Mouse (Mus musculus) right cerebral cortex, postnatal 10 days (tissue): ENCODE measurements at regions not wholly inside any gene's neighbourhood (a gene's known extent, or its start where the extent isn't known, plus 50 kb on each side); places are given as distances from the start of the nearest gene placed in this dataset.

Experiments used
- DNase-seq, 2 experiments: peaks; one replicate each; pipeline ENCODE4 v3.0.0; 2021; ENCODE audit warnings: low spot score in 2 of 2

GRCm38 (mm10) chr13:107182544-107182943 is 160.6 kb upstream of the Kif2a start:
- DNase-seq, result peak; percentile 53 to 74

DNA sequence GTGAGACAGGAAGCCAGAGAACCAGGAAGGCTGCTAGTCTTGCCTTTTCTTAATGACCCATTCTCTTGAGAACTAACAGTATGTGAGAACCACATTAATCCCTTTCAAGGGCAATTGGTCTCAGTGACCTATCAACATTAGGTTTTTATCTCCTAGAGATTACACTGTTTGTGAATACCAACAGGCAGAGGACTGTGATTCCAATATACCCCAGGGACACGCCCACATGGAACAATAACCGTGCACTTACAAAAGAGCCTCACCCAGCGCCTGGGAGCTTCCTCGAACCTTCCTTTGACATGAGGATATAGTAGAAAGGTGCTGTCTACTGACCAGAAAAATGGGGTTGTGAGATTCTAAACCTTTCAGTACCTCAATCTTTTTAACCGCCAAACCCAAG is 157.6 kb upstream of the Kif2a start:
- DNase-seq, result no peak

GRCm38 (mm10) chr13:107177595-107177994 is 155.7 kb upstream of the Kif2a start:
- DNase-seq, result no peak

GRCm38 (mm10) chr13:107175891-107176290 is 154.0 kb upstream of the Kif2a start:
- DNase-seq, result no peak

GRCm38 (mm10) chr13:107168599-107169149 is 146.7 kb upstream of the Kif2a start:
- DNase-seq, result peak; percentile 56 to 60

- no peak for DNase-seq
Observed at GRCm38 (mm10) chr13:107167856-107168598, 146.1 kb upstream of the Kif2a start.

GRCm38 (mm10) chr13:107151548-107151947 is 129.6 kb upstream of the Kif2a start:
- no peak for DNase-seq

- DNase-seq, result no peak
Observed at GRCm38 (mm10) chr13:107141209-107141608, 119.3 kb upstream of the Kif2a start.

DNA sequence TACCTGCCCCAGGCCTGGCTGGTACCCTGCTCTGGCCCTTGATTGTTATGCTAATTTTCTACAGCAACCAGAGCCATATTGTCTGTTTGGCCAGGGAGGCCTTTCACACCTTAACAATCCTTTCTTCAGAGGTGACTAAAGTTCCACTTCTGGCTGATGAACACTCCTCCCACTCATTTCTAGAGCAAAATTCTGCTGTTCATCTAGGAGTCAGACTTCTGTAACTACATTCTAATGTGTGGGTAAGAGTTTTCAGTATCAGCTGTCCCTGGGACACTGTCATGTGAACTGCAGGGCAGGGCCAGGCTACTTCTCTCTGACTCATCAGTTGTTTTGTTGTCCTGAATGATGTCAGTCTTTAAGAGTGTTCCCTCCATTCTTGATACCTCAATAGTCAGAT is 112.2 kb upstream of the Kif2a start:
- no peak for DNase-seq

- peak; percentile 68 to 70 for DNase-seq
Observed at GRCm38 (mm10) chr13:107126636-107127035, 104.7 kb upstream of the Kif2a start.

GRCm38 (mm10) chr13:107124130-107124668 is 102.3 kb upstream of the Kif2a start:
- DNase-seq, result no peak

- DNase-seq, result peak; percentile 89 to 94
Observed at GRCm38 (mm10) chr13:107113949-107114690, 92.2 kb upstream of the Kif2a start.

DNA sequence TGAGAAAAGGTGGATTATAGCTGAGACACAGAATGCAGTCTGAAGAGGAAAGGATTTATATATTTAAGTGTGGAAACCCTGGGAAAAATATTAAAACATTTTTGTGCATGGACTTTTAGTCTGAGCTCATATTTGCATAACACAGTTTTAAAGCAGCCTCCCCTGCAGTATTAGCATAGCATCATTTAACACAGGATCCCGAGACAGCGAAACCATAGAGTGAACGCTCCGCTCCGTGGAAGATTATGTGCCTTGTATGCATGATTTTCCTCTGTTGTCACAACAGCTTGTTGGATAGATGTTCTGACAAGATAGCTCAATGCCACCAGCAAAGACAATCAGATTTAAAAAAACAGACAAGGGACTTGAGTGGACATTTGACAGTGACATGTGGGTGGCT is 86.1 kb upstream of the Kif2a start:
- no peak for DNase-seq

- DNase-seq, result no peak
Observed at GRCm38 (mm10) chr13:107107572-107107971, 85.6 kb upstream of the Kif2a start.

DNA sequence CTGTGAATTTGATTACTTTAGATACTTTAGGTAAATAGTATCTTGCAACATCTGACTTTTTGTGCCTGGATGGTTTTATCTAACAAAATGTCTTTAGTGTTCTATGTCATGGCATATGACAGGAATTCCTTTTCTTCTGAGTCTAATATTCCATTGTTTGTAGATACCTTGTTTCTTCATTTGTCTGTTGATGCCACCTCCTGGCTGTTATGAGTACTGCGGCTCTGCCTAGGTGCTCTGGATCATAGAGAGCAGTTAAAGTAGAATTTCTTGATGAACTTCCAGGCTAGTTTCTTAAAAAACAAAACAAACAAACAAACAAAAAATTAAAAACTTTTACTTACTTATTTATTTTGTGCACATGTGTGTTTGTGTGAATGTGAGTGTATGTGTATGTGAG is 83.6 kb upstream of the Kif2a start:
- DNase-seq, result peak in 1 of 2 experiments; percentile 36

GRCm38 (mm10) chr13:107101598-107101997 is 79.7 kb upstream of the Kif2a start:
- peak; percentile 89 to 90 for DNase-seq

DNA sequence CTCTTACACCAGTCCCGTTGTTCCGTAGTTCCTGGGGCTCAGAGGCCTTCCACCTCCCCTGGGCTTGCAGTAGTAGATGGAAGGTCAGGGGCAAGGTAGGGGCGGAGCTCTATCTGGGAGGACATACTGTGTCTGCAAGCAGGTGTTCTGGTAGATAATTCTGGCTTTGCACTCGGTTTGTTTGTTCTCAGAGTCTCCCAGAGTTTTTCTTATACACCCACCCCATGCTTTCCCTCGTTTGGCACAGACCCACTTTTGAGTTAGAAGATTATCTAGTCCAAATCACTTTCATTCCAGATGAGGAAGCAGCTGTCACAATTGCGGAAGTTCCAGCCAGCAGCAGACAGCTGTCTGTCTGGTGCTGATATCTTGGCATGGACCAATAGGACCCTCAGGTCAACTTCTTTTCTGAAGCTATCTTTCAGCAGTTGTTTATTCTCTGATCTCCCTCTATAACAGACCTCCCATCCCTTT is 79.0 kb upstream of the Kif2a start:
- no peak for DNase-seq

GRCm38 (mm10) chr13:107100116-107100515 is 78.2 kb upstream of the Kif2a start:
- DNase-seq, result no peak

DNA sequence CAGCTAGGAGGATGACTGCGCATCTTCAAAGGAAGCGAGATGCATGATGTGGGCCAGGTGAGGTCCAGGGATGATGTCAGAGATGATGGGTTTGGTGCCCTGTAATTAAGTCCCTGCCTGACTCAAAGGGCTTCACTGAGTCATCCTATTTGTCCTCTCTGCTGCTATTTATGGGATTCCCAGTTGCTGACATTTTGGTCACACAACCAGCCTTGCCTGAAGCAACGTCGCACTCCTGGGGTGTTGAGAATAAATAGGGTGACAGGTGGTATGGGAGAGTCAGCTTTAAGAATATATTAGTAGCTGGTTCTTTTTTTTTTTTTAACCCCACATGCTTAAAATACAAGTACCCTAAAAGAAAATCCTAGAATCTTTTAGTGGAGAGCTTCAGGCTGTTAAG is 75.1 kb upstream of the Kif2a start:
- no peak for DNase-seq

DNA sequence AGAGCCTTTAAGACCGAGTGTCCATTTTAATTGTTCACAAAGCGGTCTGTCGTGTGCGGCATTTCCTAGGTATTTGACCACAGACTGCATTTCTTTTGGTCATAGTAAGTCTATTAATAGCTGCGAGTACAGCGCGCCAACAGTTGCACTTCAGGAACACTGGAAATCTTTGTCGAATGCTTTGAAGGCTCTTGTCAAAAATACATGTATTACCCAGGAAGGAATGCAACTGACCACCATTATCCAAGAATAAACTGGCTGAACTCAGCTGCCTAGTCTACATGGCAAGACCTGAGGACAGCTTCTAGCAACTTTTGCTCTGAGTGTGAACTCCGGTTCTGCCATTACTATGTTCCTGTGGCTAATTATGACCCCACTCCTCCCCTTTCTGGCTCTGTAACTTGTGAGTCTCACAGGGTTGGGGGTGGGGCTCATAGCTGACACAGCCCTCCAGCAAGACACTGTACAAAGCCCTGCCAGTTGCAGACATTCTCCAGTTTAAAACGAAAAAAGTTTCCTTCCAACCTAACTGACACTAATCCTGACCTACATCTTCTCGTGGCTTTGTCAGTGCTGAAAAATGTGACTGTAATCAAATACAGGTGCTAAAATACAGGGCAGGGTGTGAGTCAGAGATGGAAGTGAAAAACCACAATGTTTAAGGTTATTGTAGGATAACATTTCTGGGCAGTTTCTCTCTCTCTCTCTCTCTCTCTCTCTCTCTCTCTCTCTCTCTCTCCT is 73.2 kb upstream of the Kif2a start:
- DNase-seq, result no peak

DNA sequence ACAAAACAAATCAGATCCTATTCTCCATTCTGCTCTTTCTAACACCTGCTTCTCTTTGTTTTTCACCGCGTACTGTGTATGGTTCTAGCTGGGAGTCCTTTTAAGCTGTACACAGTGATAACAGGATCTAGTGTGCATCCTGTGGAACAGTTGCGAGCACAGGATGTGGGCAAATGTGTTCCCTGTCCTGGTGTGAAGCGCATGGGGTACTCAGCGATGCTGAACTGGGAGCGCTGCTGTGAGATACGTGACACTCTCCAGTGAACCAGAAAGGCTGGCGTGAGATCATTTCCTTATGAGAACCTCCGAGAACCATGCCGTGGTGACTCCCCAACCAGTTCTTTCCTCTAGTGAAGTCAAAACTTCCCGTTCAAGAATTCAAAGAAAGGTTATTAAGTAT is 72.6 kb upstream of the Kif2a start:
- DNase-seq, result no peak

- no peak for DNase-seq
Observed at GRCm38 (mm10) chr13:107093683-107094082, 71.8 kb upstream of the Kif2a start.
